In the genomic region with DNA sequence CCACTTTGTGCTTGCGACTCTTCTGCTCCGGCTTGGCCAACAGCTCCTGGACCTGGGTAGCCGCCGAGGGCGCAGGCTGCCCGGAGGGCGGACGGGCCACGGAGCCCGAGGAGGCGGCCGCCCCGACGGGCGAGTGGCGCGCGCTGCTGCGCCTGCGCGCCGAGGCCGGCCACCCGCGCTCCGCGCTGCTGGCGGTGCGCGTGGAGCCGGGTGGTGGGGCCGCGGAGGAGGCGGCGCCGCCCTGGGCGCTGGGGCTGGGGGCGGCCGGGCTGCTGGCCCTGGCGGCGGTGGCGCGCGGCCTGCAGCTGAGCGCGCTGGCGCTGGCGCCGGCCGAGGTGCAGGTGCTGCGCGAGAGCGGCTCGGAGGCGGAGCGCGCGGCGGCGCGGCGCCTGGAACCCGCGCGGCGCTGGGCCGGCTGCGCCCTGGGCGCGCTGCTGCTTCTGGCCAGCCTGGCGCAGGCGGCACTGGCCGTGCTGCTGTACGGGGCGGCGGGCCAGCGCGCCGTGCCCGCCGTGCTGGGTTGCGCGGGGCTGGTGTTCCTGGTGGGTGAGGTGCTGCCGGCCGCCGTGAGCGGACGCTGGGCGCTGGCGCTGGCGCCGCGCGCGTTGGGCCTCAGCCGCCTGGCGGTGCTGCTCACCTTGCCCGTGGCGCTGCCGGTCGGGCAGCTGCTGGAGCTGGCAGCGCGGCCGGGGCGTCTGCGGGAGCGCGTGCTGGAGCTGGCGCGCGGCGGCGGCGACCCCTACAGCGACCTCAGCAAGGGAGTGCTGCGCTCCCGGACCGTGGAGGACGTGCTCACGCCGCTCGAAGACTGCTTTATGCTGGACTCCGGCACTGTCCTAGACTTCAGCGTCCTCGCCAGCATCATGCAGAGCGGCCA, we compare ENCODE assay signal across 8 mouse cellular contexts. TPM values are rescaled to one million over a fixed set of nuclear protein-coding genes. Genes with fewer than 3 reads are reported as not detected.
DNase-seq lines count a peak whose midpoint lies in the region; ATAC-seq and TF ChIP-seq lines count a peak whose summit lies in the region.

No protein-coding gene starts in this region.

- H3K27me3 ChIP-seq in Patski: no peaks in the 10 kb centered on the region
- no peaks in the 10 kb centered on the region for H3K27me3 ChIP-seq in heart, embryonic 13.5 days (replicated peaks)

- peak; percentile 42 for ATAC-seq in Patski
- peak; percentile 52 for ATAC-seq in heart, embryonic 13.5 days (ENCODE audit: extremely low read depth, insufficient number of reproducible peaks, low FRiP score, low TSS enrichment)
- no peak for ATAC-seq in erythroid progenitor cell, adult 5-6 weeks (replicated peaks; ENCODE audit: low FRiP score, poor library complexity, severe bottlenecking)

- H3K27ac ChIP-seq in heart, embryonic 13.5 days (replicated peaks): peak overlapping the region; percentile 95
- H3K27ac ChIP-seq in layer of hippocampus, adult 2 months: peak overlapping the region; percentile 99

- peak overlapping the region; percentile 96 for H3K4me2 ChIP-seq in heart, embryonic 13.5 days

- TF ChIP-seq CTCF in Patski (IDR thresholded peaks at IDR 0.05): no peak
- no peak; the same call in 1 of the 2 replicates for TF ChIP-seq CTCF in layer of hippocampus, adult 2 months (conservative IDR thresholded peaks at IDR 0.05)

- WGBS in heart, embryonic 13.5 days: under 1% methylated on average over 117 of the region's 126 CpGs

- H3K9me3 ChIP-seq in heart, embryonic 13.5 days: peaks cover 3% of the 10 kb centered on the region; the same call in 1 of the 2 replicates

- H3K36me3 ChIP-seq in heart, embryonic 13.5 days: peaks cover 29% of the 10 kb centered on the region

- CTCF ChIA-PET in Patski (lab: Charles Lee): interaction anchor here (1.3 kb wide), 1 partner anchor 12 kb away, joined by 5 read pairs; no protein-coding TSS in a partner anchor

- peak overlapping the region; percentile 72 for H3K4me3 ChIP-seq in heart, embryonic 13.5 days
- peak overlapping the region; percentile 86 for H3K4me3 ChIP-seq in layer of hippocampus, adult 2 months

- in situ Hi-C loops in Patski (cut with MboI; ENCODE audit: low pct_unique_long_range_greater_than_20kb): no loop called here

- H3K4me1 ChIP-seq in heart, embryonic 13.5 days: peaks cover 37% of the 10 kb centered on the region

- DNase-seq in CD4-positive, CD25-positive, alpha-beta regulatory T cell, adult 2 months (ENCODE audit: low read depth, low spot score): peak; percentile 68
- no peak for DNase-seq in Patski (ENCODE audit: low read depth, low spot score)
- DNase-seq in embryo, embryonic 10.5 days (ENCODE audit: low spot score): peak; percentile 56
- peak; percentile 26 to 46 for DNase-seq in layer of hippocampus, adult 2 months (ENCODE audit: low spot score in 2 of 2)
- peak; percentile 21 for DNase-seq in lung, postnatal 36 days
- DNase-seq in right cerebral cortex, postnatal 36 days (ENCODE audit: low spot score in 2 of 2): peak; percentile 39 to 49

- POLR2A ChIA-PET in Patski (lab: Charles Lee): interaction anchor here (1.0 kb wide), 1 partner anchor 34 kb away, joined by 3 read pairs; a partner anchor contains a TSS

- H3K9ac ChIP-seq in heart, embryonic 13.5 days: peak overlapping the region; percentile 87

RNA-seq across cellular contexts. Expression of a gene that starts 0.7 kb away (rescaled TPM):
- 19.2 TPM for polyA plus RNA-seq in Patski (2021)
- polyA plus RNA-seq in heart, embryonic 13.5 days (2015; fragmentation: Nextera tagmentation; extraction: Ambion mirVana): 2.0 and 2.4 TPM in 2 replicates
- total RNA-seq in layer of hippocampus, adult 2 months (2021): 10 to 100 TPM; 33.1 to 38.1 TPM
- total RNA-seq in erythroid progenitor cell, adult 5-6 weeks (2015; ENCODE audit: low replicate concordance): 2.5 and 10.5 TPM in 2 replicates
- total RNA-seq in erythroid progenitor cell, adult 5-6 weeks (2017; ENCODE audit: low replicate concordance): 3.9 and 9.4 TPM in 2 replicates

RNA-seq across cellular contexts. Expression of a gene that starts 24.4 kb away (rescaled TPM):
- polyA plus RNA-seq in Patski (2021): 8.2 TPM
- 17.7 and 20.1 TPM in 2 replicates for polyA plus RNA-seq in heart, embryonic 13.5 days (2015; fragmentation: Nextera tagmentation; extraction: Ambion mirVana)
- total RNA-seq in layer of hippocampus, adult 2 months (2021): 10 to 100 TPM in 1 of 2 experiments, 1 to 10 TPM in 1; 6.8 to 10.3 TPM
- 1.7 TPM in 1 of 2 replicates, not detected in the other for total RNA-seq in erythroid progenitor cell, adult 5-6 weeks (2015; ENCODE audit: low replicate concordance)
- not detected in 2 replicates for total RNA-seq in erythroid progenitor cell, adult 5-6 weeks (2017; ENCODE audit: low replicate concordance)

RNA-seq across cellular contexts. Expression of a gene that starts 26.9 kb away (rescaled TPM):
- polyA plus RNA-seq in Patski (2021): 0.68 TPM
- polyA plus RNA-seq in heart, embryonic 13.5 days (2015; fragmentation: Nextera tagmentation; extraction: Ambion mirVana): not detected in 2 replicates
- not detected for total RNA-seq in layer of hippocampus, adult 2 months (2021)
- 0.42 TPM in 1 of 2 replicates, not detected in the other for total RNA-seq in erythroid progenitor cell, adult 5-6 weeks (2015; ENCODE audit: low replicate concordance)
- total RNA-seq in erythroid progenitor cell, adult 5-6 weeks (2017; ENCODE audit: low replicate concordance): 86.5 TPM in 1 of 2 replicates, not detected in the other

RNA-seq across cellular contexts. Expression of a gene that starts 34.9 kb away (rescaled TPM):
- polyA plus RNA-seq in Patski (2021): 11.5 TPM
- polyA plus RNA-seq in heart, embryonic 13.5 days (2015; fragmentation: Nextera tagmentation; extraction: Ambion mirVana): 23.6 and 27.2 TPM in 2 replicates
- total RNA-seq in layer of hippocampus, adult 2 months (2021): 10 to 100 TPM; 13.4 to 13.7 TPM
- not detected in 2 replicates for total RNA-seq in erythroid progenitor cell, adult 5-6 weeks (2015; ENCODE audit: low replicate concordance)
- total RNA-seq in erythroid progenitor cell, adult 5-6 weeks (2017; ENCODE audit: low replicate concordance): 1.4 and 1.8 TPM in 2 replicates

RNA-seq across cellular contexts. Expression of a gene that starts 40.9 kb away (rescaled TPM):
- 5.7 TPM for polyA plus RNA-seq in Patski (2021)
- polyA plus RNA-seq in heart, embryonic 13.5 days (2015; fragmentation: Nextera tagmentation; extraction: Ambion mirVana): 6.3 and 6.7 TPM in 2 replicates
- 10 to 100 TPM; 16.9 to 17.2 TPM for total RNA-seq in layer of hippocampus, adult 2 months (2021)
- total RNA-seq in erythroid progenitor cell, adult 5-6 weeks (2015; ENCODE audit: low replicate concordance): 2.9 and 3.6 TPM in 2 replicates
- 1.4 and 3.3 TPM in 2 replicates for total RNA-seq in erythroid progenitor cell, adult 5-6 weeks (2017; ENCODE audit: low replicate concordance)
